Mouse (Mus musculus) thymus, postnatal 0 days (tissue): ENCODE results near the gene Nckap5l. TPM values are rescaled to one million over a fixed set of nuclear protein-coding genes. Genes with fewer than 3 reads are reported as not detected.

Experiments used
- DNase-seq: peaks from one replicate; pipeline ENCODE4 v3.0.0-alpha.2; 2015; ENCODE audit warnings: low spot score
- polyA plus RNA-seq: library from polyadenylated mRNA; unstranded; fragments of >200 nt; fragmentation: Nextera tagmentation; extraction: Ambion mirVana; gene quantifications from 2 replicates; pipeline ENCODE4 v1.2.1, GENCODE M21; 2015

Nckap5l gene
- polyA plus RNA-seq, 1 experiment from 2014 or later, result 5.7 TPM

GRCm38 (mm10) chr15:99431504-99431903, 26.0 kb downstream of the Nckap5l start:
- DNase-seq, result no peak

DNA sequence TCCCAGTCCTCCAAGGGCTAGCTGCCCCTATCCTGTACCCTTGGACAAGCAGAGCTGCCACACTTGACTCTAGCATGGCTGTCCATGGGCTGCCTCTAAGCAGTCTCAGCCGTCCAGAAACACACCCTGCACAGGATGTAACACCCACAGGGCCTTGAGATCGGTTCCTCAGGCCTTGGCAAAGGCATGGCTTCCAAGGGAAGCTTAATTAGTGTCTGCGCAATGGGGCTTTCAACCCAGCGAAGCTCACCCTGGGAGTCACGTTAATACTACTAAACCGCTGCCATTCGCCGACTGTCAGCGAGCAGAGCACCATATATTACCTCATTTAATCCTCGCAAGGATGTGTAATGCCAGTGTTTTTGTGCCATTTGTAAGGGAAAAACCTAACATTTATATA, 26.5 kb downstream of the Nckap5l start:
- no peak for DNase-seq

- peak; percentile 42 for DNase-seq
These were observed 27.2 kb downstream of the Nckap5l start for GRCm38 (mm10) chr15:99430394-99430793.

GRCm38 (mm10) chr15:99423884-99424283, 33.7 kb downstream of the Nckap5l start:
- no peak for DNase-seq

GRCm38 (mm10) chr15:99423131-99423530, 34.4 kb downstream of the Nckap5l start:
- DNase-seq, result no peak

- no peak for DNase-seq
These were observed 35.0 kb downstream of the Nckap5l start for GRCm38 (mm10) chr15:99422551-99422950.

- no peak for DNase-seq
These were observed 35.9 kb downstream of the Nckap5l start for GRCm38 (mm10) chr15:99421676-99422075.

GRCm38 (mm10) chr15:99421152-99421551, 36.4 kb downstream of the Nckap5l start:
- peak; percentile 22 for DNase-seq

- DNase-seq, result peak; percentile 41
These were observed 37.0 kb downstream of the Nckap5l start for GRCm38 (mm10) chr15:99420521-99421014.

DNA sequence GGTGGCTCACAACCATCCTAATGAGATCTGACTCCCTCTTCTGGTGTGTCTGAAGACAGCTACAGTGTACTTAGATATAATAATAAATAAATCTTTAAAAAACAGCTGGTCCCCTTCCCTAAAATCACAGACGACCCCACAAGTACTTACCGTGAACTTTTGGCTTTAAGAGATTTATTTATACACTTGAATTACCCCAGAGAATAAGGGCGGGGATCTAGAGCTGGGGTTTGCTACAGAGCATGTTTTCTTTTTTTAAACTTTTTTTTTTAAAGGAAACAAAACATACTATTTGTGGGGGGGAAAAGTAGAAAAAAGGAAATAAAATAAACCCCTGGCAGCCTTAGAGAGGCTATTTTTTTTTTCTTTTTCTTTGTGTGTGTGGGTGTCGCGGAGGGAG, 37.4 kb downstream of the Nckap5l start:
- DNase-seq, result no peak

DNA sequence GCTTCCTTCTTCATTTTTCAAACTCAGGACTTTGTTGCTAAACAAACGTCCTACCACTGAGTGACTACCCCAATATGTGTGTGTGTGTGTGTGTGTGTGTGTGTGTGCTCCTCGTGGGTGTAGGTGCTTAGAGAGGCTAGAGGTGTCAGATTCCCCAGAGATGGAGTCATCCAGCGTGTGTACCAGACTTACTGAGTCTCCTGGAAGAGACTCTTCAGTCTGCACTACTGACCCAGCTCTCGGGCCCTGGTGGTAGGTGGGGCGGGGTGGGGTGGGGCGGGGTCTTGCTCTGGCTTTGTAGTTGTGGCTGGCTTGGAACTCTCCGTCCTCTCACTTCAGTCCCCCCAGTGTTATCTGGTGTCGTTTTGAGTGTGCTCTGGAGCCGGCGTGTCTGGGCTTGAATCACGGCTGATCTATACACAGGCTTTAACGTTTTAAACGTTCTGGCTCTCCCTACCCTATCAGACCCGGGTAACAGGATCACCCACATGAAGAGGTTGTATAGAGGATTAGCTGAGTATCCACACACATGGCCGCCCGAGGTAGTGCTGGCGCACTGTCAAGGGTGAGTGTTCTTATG, 39.8 kb downstream of the Nckap5l start:
- DNase-seq, result no peak

DNA sequence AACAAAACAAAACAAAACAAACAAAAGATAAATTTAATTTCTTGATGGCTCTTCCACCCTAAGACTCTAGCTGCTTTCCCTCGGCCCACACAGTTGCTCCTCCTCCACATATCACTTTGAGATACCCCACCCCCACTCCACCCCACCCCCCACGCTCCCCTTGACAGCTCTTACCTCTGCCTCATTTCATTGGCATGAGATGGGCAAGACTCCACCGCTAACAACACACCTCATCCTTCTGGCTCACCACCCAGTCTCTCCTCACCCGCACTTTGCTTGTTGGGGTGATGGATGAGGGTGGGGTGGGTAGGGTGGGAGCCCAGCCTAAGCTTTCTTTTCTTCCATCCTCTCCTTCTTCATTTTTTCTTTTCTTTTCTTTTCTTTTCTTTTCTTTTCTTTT, 40.6 kb downstream of the Nckap5l start:
- DNase-seq, result no peak

DNA sequence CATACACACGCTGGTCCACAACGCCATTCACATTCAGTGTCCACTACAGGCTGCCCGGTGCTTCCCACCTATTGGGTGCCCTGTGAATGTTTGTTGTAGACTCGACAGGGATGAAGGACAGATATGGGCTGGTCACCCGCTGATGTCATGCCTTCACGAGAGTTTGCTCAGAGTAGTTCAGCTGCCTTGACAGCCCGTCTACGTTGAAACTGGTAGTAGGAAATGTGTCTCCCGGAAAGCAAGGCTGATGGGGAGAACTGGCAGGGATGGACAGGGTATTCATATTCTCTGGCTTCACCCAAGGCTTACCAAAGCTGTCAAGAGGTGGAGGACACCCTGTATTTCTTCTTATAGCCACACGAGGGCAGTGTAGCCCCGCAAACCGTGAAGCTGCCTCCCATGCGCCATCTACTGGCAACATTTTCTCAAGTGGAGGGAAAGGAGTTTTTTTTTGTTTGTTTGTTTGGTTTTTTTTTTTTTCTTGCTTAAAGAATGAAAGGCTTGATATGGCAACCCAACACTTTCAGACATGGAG, 41.1 kb downstream of the Nckap5l start:
- peak; percentile 88 for DNase-seq

DNA sequence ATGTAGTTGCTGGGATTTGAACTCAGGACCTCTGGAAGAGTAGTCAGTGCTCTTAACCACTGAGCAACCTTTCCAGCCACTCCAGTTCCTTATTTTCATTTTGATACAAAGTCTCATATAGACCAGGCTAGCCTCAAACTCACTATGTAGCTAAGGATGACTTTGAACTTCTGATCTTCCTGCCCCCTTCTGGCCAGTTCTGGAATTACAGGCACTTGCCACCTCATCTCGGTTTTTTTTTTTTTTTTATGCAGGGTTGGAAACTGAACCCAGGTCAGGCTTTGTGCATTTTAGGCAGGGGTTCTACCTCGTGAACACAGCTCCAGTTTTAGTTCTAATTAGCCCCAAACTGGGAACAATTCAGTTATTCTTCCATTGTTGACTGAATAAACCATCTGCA, 41.8 kb downstream of the Nckap5l start:
- peak; percentile 68 for DNase-seq

DNA sequence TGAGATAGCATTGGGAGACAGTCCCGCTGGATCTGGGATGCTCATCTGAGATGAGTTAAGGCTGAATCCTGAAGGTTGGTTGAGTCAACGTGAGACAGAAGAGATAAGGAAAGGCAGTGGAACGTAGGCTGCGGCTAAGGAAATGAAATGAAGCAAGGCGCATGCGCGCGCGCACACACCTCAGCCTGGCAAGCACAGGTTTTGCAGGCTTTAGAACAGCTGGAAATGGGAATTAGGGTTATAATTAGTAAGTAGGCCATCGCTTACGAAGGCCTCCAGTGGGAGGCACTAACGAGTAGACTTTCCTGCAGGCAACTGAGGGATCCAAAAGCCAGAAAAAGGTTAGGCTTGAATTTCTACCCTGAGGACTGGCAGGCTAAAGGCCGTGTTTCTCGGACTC, 45.8 kb downstream of the Nckap5l start:
- no peak for DNase-seq

DNA sequence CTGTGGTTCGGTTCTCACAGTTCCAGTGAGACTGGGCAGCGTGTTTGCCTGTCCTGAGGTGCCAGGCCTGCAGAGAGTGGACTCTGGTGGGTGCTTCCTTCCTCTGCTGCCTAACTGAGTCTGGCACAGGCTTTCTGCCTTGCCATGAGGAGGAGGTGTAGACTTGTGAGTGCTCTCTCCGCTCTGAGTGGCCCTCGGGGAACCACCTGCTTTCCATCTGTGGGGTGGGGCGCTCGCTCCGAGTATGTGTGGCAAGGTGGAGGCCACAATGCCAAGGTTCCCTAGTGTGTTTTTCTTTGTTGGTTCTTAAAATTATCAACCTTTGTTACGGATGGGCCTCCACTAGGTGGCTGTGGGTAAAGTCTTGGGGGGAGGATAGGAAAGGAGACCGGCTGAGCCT, 48.7 kb downstream of the Nckap5l start:
- no peak for DNase-seq

DNA sequence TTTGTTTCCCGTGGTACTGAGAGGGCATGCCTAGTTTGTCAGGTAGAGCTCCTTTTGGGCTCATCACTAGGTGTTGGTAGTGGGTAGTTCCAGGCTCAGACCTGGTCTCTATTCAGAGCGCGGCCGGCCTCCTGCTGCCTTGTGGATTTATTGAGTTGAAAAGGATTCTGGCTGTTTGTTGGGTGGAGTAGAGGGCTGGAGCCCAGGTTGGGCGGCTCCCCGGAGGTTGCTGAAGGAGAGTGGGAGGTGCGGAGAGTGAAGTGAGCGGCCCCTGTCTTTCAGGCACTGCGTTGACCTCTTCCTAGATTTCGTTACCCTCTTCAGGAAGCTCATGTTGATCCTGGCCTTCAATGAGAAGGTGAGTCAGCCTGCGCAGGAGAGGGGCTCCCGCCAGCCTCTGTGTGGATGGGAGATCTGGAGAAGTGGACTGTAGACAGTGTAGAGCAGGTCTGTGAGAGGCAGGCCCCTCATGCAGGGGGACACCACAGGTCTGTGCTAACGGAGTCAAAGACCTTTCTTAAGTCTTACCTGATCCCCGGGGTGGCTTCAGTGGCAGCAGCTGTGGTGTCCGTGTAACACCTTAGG, 50.5 kb downstream of the Nckap5l start:
- no peak for DNase-seq

GRCm38 (mm10) chr15:99405150-99405549, 52.4 kb downstream of the Nckap5l start:
- DNase-seq, result no peak

DNA sequence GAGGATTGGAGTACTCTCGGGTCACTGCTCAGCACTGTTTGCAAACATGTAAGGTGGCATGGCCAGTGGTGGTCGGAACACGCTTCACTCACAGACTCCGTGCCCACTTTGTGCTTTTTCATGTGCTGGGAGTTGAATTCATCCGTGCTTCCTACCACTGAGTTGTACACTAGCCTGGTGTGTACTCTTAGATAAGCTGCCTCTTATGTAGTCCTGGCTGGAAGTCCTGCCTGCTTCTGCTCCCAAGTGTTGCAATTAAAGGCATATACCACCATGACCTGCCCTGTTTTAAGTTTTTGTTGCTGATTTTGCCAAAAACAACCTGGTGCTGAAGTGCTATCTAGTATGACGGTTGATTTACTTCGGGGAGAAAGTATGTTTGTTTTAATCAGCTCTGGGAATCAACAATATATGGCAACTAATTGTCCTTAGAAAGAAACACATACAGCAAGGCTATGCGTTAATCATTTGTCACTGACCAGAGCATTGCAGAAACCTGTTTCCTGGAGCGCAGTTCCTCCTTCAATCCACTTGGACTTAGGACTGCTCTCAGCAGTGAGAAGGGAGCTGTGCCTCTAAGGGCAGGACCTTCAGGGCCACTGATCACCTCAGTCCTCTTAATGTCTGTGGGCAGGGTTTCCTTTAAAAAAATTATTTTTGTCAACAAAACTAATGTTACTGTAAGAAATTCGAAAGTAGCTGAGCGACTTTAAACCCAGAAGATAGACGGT, 54.2 kb downstream of the Nckap5l start:
- DNase-seq, result no peak

DNA sequence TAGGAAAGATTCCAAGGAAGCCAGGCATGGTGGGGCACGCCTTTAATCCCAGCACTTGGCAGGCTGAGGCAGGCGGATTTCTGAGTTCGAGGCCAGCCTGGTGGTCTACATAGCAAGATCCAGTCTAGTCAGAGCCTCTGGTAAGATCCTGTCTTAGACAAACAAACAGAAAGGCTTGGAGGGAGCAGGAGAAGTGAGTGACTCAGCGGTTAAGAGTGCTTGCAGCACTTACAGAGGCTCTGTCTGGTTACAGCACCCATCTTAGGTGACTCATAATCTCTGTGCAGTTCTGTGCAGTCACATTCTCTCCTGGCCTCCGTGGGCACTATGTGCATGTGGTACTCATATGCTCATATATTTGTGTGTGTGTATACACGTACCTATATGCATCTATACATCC, 56.9 kb downstream of the Nckap5l start:
- no peak for DNase-seq

DNA sequence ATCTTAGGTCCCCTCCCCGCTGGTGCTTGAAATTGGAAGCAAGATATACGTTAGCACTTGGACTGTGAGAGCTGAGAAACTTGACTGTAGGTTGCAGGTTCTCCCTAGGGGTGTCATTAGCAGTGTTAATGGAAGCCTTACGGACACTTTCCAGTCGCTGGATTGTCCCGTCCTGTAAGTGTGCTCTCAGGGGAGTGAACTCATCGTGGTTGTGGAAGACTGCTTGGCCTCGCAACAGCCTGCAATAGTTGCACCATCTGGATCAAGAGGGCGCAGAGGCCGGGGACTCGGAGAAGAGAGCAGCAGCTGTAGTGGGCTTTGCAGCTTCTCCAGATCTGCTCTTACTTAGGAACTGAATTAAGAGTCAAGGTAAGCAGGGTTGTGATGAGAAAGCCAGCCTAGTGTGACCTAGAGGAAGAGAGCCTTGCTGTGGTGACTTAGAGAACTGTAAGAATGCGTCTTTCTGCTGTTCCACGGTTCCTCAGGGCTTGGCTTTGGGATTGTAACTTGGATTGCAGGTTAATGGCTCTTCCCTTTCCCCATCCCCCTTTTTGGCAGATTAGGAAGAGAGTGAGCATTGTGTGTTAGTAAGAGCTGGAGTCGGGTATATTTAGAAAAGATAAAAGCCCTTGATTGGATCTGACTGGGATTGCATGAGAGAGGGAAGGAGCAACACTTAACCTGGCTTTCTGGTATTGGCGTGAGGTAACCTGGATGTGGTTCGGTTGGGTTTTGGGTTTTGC, 57.9 kb downstream of the Nckap5l start:
- no peak for DNase-seq

DNA sequence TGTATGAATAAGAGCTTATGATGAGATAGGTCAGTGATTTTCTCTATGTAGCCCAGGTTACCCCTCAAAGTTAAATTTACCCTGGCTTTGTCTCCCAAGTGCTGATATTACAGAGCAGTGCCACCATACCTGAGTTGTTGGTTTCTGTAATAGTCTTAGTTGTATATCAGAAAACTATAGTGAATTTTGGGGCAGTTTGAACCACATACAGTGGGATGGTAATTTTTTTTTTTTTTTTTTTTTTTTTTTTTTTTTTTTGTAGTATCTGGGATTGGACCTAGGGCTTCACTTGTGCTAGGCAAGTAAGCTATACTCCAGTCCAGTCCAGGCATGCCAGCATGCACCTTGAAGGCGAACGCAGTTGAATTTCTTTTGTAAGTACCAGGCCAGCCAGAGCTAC, 59.9 kb downstream of the Nckap5l start:
- no peak for DNase-seq
